Mouse (Mus musculus) gastrocnemius, postnatal 25 days (tissue): ENCODE results near the gene Tbc1d22b. TPM values are rescaled to one million over a fixed set of nuclear protein-coding genes. Genes with fewer than 3 reads are reported as not detected.
A peak's percentile ranks its signal among the peaks of the same experiment; 100 is the strongest.
"Not testable (repeated sequence)": the region's sequence is repeated elsewhere in the genome, so short reads cannot be mapped to it uniquely, and the experiment has no call there.

Source experiments
- DNase-seq: peaks from one replicate; pipeline ENCODE4 v3.0.0; 2022
- long read RNA-seq, 2 experiments: library from polyadenylated mRNA; stranded (forward); transcript quantifications; one replicate each; pipeline ENCODE4 v2.0.0; 2021
- total RNA-seq, 2 experiments: library from RNA; stranded (reverse); gene quantifications; 1 replicate in 1 of 2; 2 replicates in 1 of 2; pipeline ENCODE4 v1.2.3; 2021

The Tbc1d22b gene
- total RNA-seq = 1 to 10 TPM; 8.1 to 8.5 TPM
- long read RNA-seq, experiment 1, partial matches to known transcripts = 0 of 2 reads
- long read RNA-seq, experiment 1, other reads (novel, unspliced or antisense) = 2 of 2 reads
- long read RNA-seq, experiment 2, partial matches to known transcripts = 4 of 8 reads
- long read RNA-seq, experiment 2, other reads (novel, unspliced or antisense) = 0 of 8 reads

GRCm38 (mm10) chr17:29549543-29550428, at the start of gene Tbc1d22b, which contains the start of gene Gm17657:
Tbc1d22b (plus strand) TSS chr17:29549785.
Gm17657 (minus strand) TSS chr17:29549638.
- DNase-seq = peak; percentile 94

DNA sequence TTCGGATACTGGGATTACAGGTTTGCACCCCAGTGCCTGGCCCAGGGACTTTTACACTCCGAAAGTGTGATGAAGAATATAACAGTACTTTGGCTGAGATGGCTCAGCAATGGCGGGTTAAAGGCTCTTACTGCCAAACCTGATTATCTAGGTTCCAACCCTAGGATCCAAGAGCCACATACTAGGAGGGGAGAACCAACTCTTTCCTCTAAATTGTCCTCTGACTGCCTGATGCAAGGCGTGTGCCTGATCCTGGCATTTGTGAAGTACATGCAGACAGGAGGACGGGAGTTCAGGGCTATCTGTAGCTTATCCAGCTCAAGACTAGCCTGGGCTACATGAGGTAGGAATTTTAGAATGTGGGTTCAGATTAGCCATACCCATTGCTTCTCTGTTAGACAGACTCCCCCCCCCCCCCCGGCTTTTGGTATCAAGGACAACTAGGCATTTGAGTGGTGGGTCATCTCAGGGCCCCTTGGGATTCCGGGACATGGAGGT, 49.3 kb upstream of the Tbc1d22b start:
- no peak for DNase-seq

GRCm38 (mm10) chr17:29500802-29501469, 48.6 kb upstream of the Tbc1d22b start:
- no peak for DNase-seq

GRCm38 (mm10) chr17:29502005-29502668, 47.4 kb upstream of the Tbc1d22b start:
- DNase-seq = no peak

DNA sequence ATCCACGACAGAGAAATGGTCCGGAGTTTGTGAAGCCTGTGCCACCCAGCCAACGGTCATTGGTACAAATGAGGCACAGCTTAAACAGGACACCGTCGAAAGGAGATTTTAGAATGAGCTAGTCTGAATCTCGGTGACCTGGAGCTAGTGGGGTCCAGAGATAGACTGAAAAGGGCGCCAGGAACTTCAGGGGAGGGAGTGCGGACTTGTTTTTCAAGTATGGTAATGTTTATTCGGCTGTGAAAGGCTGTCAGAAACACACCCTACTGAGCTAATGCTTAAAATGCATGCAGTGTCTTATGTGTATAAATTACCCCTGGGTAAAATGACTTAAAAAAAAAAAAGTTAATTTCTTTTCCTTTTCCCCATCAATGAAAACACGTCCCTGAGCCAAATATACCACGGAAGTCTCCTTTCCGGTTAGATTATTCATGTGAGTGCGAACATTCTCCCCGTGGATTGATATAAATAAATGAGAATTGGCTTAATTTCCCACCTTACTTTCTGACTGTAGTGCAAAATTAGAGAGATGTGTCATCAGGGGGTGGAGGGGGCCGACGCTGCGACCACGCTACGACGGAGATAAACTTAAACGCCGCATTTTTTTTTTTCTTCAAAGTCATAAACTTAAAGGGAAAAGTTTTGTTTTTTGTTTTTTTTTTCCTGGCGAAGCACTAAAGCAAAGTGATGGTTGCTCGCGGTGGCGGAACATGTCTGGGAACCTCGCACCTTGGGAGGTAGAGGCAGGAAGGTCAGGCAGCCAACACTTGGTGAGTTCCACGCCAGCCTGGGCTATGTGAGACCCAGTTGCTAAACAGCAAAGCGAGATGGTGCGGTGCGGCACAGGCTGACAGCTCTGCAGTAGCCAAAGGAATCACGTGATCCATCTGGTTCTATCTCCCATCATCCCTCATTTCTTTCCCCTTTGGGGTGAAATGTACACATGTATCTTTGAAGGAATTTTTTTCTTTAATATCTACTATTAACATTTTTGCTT, 46.6 kb upstream of the Tbc1d22b start:
- DNase-seq = no peak

- no peak for DNase-seq
These were observed 45.9 kb upstream of the Tbc1d22b start for GRCm38 (mm10) chr17:29503700-29504099.

- DNase-seq = no peak
These were observed 40.5 kb upstream of the Tbc1d22b start for GRCm38 (mm10) chr17:29508927-29509608.

- DNase-seq = no peak
These were observed 38.9 kb upstream of the Tbc1d22b start for GRCm38 (mm10) chr17:29510691-29511090.

- peak; percentile 28 for DNase-seq
These were observed 36.4 kb upstream of the Tbc1d22b start for GRCm38 (mm10) chr17:29513044-29513730.

DNA sequence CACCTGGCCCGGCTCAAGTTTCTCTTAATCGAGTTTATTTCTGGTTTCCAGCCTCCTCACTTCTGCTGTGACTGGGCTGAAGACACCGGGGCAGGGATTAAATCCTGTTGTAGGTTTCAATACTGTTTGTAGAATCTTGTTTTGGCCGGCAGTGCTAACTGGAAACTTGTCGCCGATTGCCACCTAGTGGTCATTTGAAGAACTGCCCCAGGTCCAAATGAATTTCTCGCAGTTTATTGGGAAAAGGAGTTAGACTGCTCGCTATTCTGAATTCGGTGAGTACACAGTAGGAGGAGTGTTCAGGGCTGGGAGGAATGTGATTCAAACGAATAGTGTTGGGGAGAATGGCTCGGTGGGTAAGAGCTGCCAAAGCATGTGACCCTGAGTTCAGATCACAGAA, 35.1 kb upstream of the Tbc1d22b start:
- peak; percentile 53 for DNase-seq

- DNase-seq = not testable (repeated sequence)
These were observed 30.9 kb upstream of the Tbc1d22b start for GRCm38 (mm10) chr17:29518665-29519064.

GRCm38 (mm10) chr17:29519731-29520130, 29.9 kb upstream of the Tbc1d22b start:
- DNase-seq = no peak

GRCm38 (mm10) chr17:29525613-29526012, 24.0 kb upstream of the Tbc1d22b start:
- no peak for DNase-seq

DNA sequence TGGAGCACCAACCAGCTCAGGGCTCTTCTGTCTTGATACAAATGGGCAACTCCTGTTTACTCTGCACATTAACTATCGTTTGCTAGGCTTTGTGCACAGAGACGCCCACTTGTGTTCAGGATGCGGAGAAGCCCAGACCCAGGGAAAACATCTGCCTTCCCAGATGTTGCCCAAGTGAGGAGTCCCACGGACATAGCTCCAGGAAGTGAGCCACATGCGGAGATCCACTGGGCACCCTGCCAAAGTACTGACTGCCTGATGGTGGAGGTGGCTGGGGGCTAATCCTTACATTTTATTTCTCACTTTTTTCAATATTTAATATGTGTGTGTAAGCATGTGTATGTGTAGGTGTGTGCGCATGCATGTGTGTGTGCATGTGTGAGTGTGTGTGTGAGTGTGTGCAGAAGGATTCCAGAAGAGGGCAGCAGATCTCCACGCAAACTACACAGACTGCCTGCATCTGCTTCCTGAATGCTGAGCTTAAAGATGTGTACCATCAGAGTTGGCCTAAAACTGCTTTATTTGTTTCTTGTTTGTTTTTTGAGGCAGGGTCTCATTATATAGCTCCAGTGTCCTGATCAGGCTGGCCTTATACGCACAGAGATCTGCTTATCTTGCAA, 20.9 kb upstream of the Tbc1d22b start:
- no peak for DNase-seq

GRCm38 (mm10) chr17:29530508-29530907, 19.1 kb upstream of the Tbc1d22b start:
- no peak for DNase-seq

- DNase-seq = no peak
These were observed 18.3 kb upstream of the Tbc1d22b start for GRCm38 (mm10) chr17:29531278-29531677.

DNA sequence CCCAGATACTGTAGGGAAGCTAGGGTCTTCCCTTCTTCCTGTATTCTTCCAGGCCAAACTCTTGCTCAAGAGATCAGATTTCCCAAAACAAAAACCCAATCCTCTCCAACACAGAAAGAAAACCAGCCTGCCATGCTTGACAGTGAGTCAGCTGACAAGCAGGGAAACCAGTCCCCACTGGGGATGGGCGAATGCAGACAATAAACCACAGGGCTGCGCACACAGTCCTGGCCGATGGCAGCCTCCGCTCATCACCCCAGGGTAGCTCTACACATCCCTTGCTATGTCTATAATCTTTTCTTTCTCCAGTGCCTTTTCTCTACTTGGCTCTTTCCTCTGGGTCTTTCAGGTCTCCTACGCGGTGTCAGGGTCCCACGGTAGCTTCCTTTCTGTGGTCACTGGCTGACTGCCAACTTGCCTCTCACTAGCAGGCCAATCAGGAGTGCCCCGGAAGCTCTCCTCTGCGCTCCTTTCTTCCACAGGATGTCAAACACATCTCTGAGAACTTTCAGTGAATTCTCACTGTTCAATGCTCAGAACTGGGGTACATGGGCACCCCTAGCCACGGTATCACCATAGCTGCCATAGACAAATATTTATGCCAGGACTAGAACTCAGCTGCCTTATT, 17.7 kb upstream of the Tbc1d22b start:
- no peak for DNase-seq

DNA sequence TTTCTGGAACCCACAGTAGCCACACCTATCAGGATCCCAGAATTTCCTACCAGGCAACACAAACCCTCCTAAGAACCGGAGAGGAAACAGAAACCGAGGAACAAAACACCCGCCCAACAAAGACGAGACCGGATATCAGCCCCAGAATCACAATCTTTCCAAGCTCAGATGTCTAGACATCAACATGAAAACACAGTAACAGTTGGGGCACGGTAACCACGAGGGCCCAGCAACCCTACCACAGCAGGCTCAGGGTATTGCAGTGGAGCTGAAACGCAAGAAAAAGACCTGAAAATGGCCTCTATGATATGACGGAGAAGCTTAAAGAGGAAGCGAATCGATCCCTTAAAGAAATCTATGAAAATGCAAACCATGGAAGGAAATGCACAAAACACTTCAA, 15.7 kb upstream of the Tbc1d22b start:
- no peak for DNase-seq

DNA sequence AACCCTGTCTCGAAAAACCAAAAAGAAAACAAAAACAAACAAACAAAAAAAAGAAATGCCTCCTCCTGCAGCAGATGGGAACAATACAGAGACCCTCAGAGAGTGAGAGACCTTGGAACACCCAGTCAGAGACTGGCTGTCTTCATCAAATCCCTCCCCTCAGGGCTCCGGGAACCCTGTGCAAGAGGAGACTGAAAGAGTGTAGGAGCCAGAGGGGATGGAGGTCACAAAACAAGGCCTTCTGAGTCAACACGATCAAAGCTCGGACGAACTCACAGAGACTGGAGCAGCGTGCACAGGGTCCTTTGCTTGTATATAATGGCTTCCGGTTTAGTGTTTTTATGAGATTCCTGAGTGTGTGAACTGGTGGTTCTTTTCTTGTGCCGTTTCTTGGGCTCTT, 9.2 kb upstream of the Tbc1d22b start:
- DNase-seq = no peak
